Mouse (Mus musculus): ENCODE data around the gene Inhbb. TPM values are rescaled to one million over a fixed set of nuclear protein-coding genes. Genes with fewer than 3 reads are reported as not detected.

Inhbb gene
- polyA plus RNA-seq, 1 experiment from 2014 or later = 0.11 TPM

DNA sequence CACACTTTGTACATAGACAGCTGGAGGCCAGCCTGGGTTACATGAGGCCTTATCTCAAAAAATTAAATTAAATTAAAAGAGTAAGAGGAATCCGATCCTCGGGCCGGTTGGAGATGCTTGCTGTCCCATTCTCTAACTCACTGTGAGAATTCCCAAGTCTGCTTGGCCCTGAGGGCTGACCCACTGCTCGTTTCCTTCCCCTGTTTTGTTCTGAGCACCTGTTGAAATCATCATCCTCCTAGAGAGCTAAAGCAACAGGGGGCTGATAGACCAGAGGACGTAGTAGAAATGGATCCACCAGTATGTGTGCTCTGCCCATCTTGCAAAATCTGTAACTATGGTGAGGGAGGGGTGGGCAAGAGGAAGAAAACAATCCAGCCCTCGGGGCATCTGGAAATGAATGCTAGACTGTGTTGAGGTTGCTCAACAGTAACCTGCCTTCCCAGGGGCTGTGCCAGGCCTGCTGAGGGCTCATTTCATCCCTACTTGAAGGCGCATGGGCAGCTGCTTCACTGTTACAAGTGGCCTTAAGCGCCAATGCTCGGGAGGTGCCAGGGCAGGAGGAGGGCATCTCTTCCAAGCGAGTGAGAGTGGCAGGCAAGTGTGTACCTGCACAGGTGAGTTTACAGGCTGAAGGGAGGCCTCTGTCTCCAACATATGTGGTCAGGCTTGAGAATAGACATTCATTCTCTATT, 28.8 kb upstream of the Inhbb start:
- Histone ChIP-seq H3K4me1 (replicated peaks; ENCODE audit: control insufficient read depth, insufficient read depth, low read length) (no peaks in the 10 kb centered on the region), H3K27ac (ENCODE audit: low read depth, low read length) (no peak overlapping the region), H3K9ac (ENCODE audit: low read depth, low read length) (no peak overlapping the region), H3K36me3 (ENCODE audit: control insufficient read depth, insufficient read depth, low read length) (no peaks in the 10 kb centered on the region), H3K4me2 (no peak overlapping the region), H3K27me3 (replicated peaks; ENCODE audit: control insufficient read depth, insufficient read depth, low read length) (peaks cover under 1% of the 10 kb centered on the region; the same call in 1 of the 2 replicates), H3K4me3 (ENCODE audit: low read depth, low read length) (no peak overlapping the region), H3K9me3 (ENCODE audit: control insufficient read depth, low read length) (no peaks in the 10 kb centered on the region)
- DNase-seq (ENCODE audit: low spot score) (no peak), ATAC-seq (replicated peaks; ENCODE audit: low FRiP score) (no peak)
- WGBS = 76% methylated on average over 10 of the region's 10 CpGs

DNA sequence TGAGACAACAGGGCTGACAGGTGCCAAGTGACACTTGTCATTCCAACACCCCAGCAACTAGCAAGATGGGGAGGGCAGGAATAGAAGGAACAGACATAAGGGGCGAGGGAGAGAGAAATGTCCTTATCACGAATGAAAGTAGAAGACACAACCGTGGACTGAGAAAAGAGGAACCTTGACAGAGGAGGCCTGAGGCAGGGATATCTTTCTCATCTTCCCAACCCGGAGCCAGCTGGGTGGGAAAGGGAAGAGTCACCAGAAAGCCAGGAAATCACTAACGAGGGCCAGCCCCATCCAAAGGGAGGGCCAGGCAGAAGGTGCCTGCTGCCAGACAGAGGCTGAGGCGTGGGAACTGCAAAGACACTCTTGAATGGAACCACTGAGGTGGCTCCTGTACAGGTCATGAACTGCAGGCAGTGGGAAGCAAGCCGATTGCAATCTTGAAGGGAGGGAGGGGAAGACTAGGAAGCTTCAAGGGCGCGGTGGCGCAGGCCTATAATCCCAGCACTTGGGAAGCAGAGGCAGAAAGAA, 24.8 kb upstream of the Inhbb start:
- Histone ChIP-seq H3K27me3 (replicated peaks; ENCODE audit: control insufficient read depth, insufficient read depth, low read length) (no peaks in the 10 kb centered on the region), H3K36me3 (ENCODE audit: control insufficient read depth, insufficient read depth, low read length) (no peaks in the 10 kb centered on the region), H3K4me2 (no peak overlapping the region), H3K4me3 (ENCODE audit: low read depth, low read length) (no peak overlapping the region), H3K9ac (ENCODE audit: low read depth, low read length) (no peak overlapping the region), H3K27ac (ENCODE audit: low read depth, low read length) (no peak overlapping the region), H3K4me1 (replicated peaks; ENCODE audit: control insufficient read depth, insufficient read depth, low read length) (no peaks in the 10 kb centered on the region), H3K9me3 (ENCODE audit: control insufficient read depth, low read length) (no peaks in the 10 kb centered on the region)
- WGBS = 48% methylated on average over 10 of the region's 10 CpGs
- DNase-seq (ENCODE audit: low spot score) (no peak), ATAC-seq (replicated peaks; ENCODE audit: low FRiP score) (no peak)

DNA sequence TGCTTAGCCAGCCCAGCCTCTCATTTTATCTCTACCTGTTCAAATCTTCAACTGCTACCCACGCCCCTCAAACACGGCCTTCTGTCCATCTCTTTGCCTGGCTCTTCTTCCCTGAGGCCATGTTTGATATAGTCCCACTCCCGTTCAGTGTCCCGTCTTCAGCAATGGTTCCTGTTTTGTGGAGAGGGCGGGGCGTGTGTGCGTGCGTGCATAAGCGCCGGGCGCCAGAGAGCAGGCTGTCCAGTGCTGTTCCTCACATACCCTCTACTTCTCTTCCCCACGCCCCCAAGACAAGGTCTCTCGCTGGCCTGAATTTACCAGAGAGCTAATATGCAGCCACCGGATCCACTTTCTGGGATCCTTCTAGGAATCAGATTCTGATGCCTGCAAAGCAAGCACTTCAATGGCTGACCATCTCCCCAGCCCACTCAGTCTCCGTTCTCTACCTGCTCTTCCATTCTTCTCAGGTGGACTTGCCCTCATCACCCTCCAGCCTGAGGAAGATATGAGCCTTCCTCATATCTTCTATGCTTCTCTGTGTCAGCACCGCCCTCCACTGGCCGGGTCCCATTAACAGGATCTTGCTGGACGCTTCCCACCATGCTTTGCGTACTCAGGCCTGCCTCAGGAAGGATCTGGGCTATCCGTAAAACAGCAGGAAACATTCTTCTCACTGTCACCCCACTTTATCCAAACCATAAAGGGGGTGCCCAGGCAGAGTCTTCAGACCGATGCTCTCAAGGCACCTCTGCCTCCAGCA, 21.7 kb upstream of the Inhbb start:
- Histone ChIP-seq H3K9me3 (ENCODE audit: control insufficient read depth, low read length) (no peaks in the 10 kb centered on the region), H3K36me3 (ENCODE audit: control insufficient read depth, insufficient read depth, low read length) (no peaks in the 10 kb centered on the region), H3K27ac (ENCODE audit: low read depth, low read length) (no peak overlapping the region), H3K4me3 (ENCODE audit: low read depth, low read length) (no peak overlapping the region), H3K4me2 (no peak overlapping the region), H3K27me3 (replicated peaks; ENCODE audit: control insufficient read depth, insufficient read depth, low read length) (no peaks in the 10 kb centered on the region), H3K9ac (ENCODE audit: low read depth, low read length) (no peak overlapping the region), H3K4me1 (replicated peaks; ENCODE audit: control insufficient read depth, insufficient read depth, low read length) (no peaks in the 10 kb centered on the region)
- ATAC-seq (replicated peaks; ENCODE audit: low FRiP score) (no peak), DNase-seq (ENCODE audit: low spot score) (no peak)
- WGBS = 74% methylated on average over 21 of the region's 21 CpGs

DNA sequence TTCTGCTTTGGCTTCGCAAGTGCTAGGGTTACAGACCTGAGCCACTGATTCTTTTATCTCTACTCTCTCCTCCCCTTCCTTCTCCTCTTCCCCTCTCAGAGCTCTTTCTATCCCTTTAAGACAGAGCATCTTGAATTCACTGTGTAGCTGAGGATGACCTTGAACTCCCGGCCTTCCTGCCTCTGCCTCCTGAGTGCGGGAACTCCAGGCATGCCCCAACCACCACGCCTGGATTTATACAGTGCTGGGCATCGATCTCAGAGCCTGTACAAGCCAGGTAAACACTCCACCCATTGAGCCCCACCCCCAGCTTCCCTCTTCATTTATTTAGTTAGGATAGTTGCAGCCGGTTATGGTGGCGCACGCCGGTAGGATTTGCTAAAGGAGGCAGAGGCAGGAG, 20.9 kb upstream of the Inhbb start:
- WGBS = 87% methylated on average over 9 of the region's 9 CpGs
- DNase-seq (ENCODE audit: low spot score) (no peak), ATAC-seq (replicated peaks; ENCODE audit: low FRiP score) (no peak)
- Histone ChIP-seq H3K4me1 (replicated peaks; ENCODE audit: control insufficient read depth, insufficient read depth, low read length) (no peaks in the 10 kb centered on the region), H3K9ac (ENCODE audit: low read depth, low read length) (no peak overlapping the region), H3K36me3 (ENCODE audit: control insufficient read depth, insufficient read depth, low read length) (no peaks in the 10 kb centered on the region), H3K27ac (ENCODE audit: low read depth, low read length) (no peak overlapping the region), H3K4me3 (ENCODE audit: low read depth, low read length) (no peak overlapping the region), H3K27me3 (replicated peaks; ENCODE audit: control insufficient read depth, insufficient read depth, low read length) (no peaks in the 10 kb centered on the region), H3K9me3 (ENCODE audit: control insufficient read depth, low read length) (no peaks in the 10 kb centered on the region), H3K4me2 (no peak overlapping the region)

DNA sequence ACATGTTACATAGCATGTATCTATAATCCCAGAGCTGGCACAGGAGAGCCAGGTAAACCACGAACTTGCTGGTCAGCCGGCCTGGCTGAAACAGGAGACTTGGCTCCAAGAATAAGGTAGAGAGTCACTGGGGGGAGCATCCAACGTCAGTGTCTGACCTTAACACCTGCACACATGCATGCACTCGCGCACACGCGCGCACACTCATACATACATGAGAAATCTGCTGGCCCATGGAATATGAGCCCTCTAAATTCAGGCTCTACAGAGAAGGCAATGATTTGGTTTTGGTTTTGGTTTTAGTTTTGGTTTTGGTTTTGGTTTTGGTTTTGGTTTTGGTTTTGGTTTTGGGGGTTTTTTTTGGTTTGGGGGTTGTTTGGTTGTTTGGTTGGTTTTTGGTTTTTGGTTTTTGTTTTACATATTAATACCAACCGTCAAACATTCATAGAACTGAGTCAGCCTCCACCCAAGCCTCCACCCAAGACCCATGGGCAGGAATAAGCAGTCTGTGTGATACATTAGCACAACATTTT, 16.1 kb upstream of the Inhbb start:
- no peak overlapping the region for H3K4me2 ChIP-seq
- ATAC-seq (replicated peaks; ENCODE audit: low FRiP score) (no peak), DNase-seq (ENCODE audit: low spot score) (no peak)
- no peaks in the 10 kb centered on the region for H3K36me3 ChIP-seq (ENCODE audit: control insufficient read depth, insufficient read depth, low read length)
- H3K4me1 ChIP-seq (replicated peaks; ENCODE audit: control insufficient read depth, insufficient read depth, low read length) = no peaks in the 10 kb centered on the region
- H3K4me3 ChIP-seq (ENCODE audit: low read depth, low read length) = no peak overlapping the region
- H3K27ac ChIP-seq (ENCODE audit: low read depth, low read length) = no peak overlapping the region
- H3K27me3 ChIP-seq (replicated peaks; ENCODE audit: control insufficient read depth, insufficient read depth, low read length) = no peaks in the 10 kb centered on the region
- no peaks in the 10 kb centered on the region for H3K9me3 ChIP-seq (ENCODE audit: control insufficient read depth, low read length)
- 85% methylated on average over 9 of the region's 9 CpGs for WGBS
- H3K9ac ChIP-seq (ENCODE audit: low read depth, low read length) = no peak overlapping the region

DNA sequence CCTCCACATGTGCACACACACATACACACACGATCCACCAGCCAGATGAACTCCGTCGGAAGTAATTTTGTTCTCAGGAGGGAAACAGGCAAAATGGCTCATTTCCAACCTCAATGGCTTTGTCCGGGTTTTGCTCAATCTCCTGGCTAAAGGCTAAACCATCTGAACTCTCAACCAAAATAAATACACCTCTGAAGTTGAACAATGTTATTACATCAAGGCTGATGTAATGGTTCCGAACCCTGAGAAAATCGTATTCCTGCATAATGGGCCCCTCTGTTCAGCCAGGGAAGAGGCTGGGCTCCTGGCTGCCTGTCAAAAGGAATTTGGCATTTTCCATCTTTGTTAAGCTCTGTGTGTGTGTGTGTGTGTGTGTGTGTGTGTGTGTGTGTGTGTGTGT, 15.4 kb upstream of the Inhbb start:
- ATAC-seq (replicated peaks; ENCODE audit: low FRiP score) (no peak), DNase-seq (ENCODE audit: low spot score) (no peak)
- 82% methylated on average over 6 of the region's 6 CpGs for WGBS
- H3K36me3 ChIP-seq (ENCODE audit: control insufficient read depth, insufficient read depth, low read length) = no peaks in the 10 kb centered on the region
- H3K4me3 ChIP-seq (ENCODE audit: low read depth, low read length) = no peak overlapping the region
- H3K4me1 ChIP-seq (replicated peaks; ENCODE audit: control insufficient read depth, insufficient read depth, low read length) = no peaks in the 10 kb centered on the region
- H3K9ac ChIP-seq (ENCODE audit: low read depth, low read length) = no peak overlapping the region
- no peaks in the 10 kb centered on the region for H3K9me3 ChIP-seq (ENCODE audit: control insufficient read depth, low read length)
- H3K27ac ChIP-seq (ENCODE audit: low read depth, low read length) = no peak overlapping the region
- H3K27me3 ChIP-seq (replicated peaks; ENCODE audit: control insufficient read depth, insufficient read depth, low read length) = no peaks in the 10 kb centered on the region
- H3K4me2 ChIP-seq = no peak overlapping the region

DNA sequence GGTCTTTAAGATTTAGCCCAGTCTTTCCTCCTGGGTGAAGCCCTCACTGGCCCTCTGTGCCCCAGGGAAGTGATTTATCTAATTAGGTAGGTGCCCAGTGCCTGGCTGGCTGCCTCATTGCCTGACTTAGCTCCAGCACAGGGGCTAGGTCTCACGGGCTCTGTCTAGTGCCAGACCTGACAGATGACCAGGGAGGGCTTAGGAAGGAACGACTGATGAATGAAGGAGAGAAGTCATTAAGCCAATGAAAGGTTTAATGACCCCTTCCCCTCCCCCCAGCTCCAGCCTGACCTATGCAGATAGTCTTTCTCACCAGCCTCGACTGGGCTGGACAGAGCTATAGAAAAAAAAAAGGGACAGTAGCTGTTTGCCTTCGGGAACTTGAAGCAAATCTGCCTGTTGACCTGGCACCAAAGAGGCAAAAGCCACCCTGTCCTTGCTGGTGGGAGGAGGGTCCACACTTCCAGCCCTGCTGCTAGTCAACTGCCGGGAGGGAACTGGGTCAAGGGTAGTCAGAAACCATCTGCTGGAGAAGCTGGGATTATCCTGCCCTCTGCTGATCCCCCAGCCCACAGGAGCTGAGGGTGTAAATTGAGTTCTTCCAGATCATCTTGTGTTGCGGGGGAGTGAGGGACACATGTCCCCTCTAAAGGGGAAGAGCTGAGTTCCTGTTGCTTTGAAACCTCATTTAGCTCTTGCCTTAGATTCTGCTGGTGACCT, 2.3 kb upstream of the Inhbb start:
- Histone ChIP-seq H3K27ac (ENCODE audit: low read depth, low read length) (no peak overlapping the region), H3K27me3 (replicated peaks; ENCODE audit: control insufficient read depth, insufficient read depth, low read length) (peaks cover 56% of the 10 kb centered on the region), H3K4me3 (ENCODE audit: low read depth, low read length) (no peak overlapping the region), H3K9ac (ENCODE audit: low read depth, low read length) (no peak overlapping the region), H3K36me3 (ENCODE audit: control insufficient read depth, insufficient read depth, low read length) (no peaks in the 10 kb centered on the region), H3K9me3 (ENCODE audit: control insufficient read depth, low read length) (no peaks in the 10 kb centered on the region), H3K4me1 (replicated peaks; ENCODE audit: control insufficient read depth, insufficient read depth, low read length) (peaks cover 6% of the 10 kb centered on the region; the same call in 1 of the 2 replicates), H3K4me2 (no peak overlapping the region)
- DNase-seq (ENCODE audit: low spot score) = no peak
- ATAC-seq (replicated peaks; ENCODE audit: low FRiP score) = no peak
- 11% methylated on average over 6 of the region's 6 CpGs for WGBS

DNA sequence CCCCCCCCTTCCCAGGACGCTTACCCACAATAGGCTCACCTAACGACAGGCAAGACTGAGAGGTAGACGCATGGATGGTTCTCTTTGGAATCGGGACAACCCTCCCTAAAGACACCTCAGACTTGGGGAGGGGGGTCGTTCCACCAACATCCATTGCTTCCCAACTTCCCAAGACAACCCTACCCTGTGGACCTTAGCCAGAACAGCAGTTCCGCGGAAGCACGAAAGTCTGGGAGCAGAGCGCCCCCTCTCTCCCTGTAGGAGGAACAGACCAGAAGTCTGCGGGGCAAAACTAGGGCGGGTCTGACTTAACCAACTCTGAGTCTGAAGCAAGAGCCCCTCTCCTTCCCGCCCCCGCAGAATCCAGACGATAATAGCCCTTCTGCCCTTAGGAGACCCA, 1.5 kb upstream of the Inhbb start:
- no peak for ATAC-seq (replicated peaks; ENCODE audit: low FRiP score)
- WGBS = 11% methylated on average over 14 of the region's 14 CpGs
- DNase-seq (ENCODE audit: low spot score) = no peak
- Histone ChIP-seq H3K4me3 (ENCODE audit: low read depth, low read length) (no peak overlapping the region), H3K4me1 (replicated peaks; ENCODE audit: control insufficient read depth, insufficient read depth, low read length) (peaks cover 6% of the 10 kb centered on the region; the same call in 1 of the 2 replicates), H3K9me3 (ENCODE audit: control insufficient read depth, low read length) (no peaks in the 10 kb centered on the region), H3K9ac (ENCODE audit: low read depth, low read length) (no peak overlapping the region), H3K27ac (ENCODE audit: low read depth, low read length) (no peak overlapping the region), H3K27me3 (replicated peaks; ENCODE audit: control insufficient read depth, insufficient read depth, low read length) (peaks cover 64% of the 10 kb centered on the region), H3K36me3 (ENCODE audit: control insufficient read depth, insufficient read depth, low read length) (no peaks in the 10 kb centered on the region), H3K4me2 (no peak overlapping the region)

All from liver, embryonic 11.5 days (tissue).